Mouse (Mus musculus): ENCODE data around the gene Krt4.

The Krt4 gene

DNA sequence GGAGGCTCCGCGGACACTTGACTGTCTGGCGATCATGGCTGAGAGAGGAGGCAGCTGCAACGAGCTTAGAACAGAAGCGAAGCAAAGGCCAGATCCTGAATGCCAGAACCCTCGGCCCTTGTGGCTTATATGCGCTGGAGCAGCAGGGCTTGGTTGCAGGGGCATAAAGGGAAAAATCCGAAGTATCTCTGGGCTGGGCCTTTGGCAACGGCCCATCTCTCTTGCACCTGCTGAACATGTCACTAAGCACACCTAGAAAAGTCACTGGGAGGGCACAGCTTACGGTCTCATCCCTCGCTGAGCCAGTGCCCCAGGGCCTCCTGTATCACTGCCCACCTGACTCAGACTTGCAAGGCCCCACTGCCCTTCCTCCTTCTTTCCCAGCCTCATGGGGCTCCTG lies at the start of gene Krt4:
Gene Krt4, minus strand, starts transcription at position 101 of the 400 bp plus-strand sequence.
- no peak for DNase-seq (ENCODE audit: low spot score in 2 of 2)

DNA sequence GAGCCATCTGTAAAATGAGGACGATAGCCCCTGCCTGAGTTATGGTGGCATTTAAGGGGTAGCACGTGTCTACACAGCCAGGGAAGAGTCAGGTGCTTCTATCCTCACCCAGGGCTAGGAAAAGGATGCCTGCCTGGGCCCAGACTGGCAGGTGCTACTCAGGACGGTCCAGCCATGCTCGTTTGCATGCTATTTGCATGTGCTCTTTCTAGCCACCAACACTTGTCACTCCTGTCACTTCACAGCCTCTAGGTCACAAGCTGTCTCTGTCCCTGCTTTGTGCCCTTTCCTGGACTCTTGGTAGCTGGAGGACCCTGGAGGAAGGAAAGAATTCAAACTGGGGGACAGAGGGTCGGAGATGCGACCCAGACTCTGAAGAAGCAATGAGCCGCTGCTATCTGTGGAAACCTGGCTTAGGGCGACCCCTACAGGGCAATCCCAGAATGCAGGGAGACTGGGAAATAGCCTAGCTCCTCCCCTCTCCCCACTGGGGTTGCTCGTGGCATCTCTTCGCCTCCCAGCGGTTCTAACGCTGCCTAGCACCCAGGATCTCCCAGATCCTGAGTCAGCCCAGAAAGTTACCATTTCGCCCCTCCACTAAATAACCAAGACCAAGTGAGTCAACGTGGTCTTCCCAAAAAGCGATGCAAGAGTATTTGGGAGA lies 49.0 kb upstream of the Krt4 start:
- peak; percentile 99 for DNase-seq (ENCODE audit: low spot score in 2 of 2)

- no peak for DNase-seq (ENCODE audit: low spot score in 2 of 2)
Observed at GRCm38 (mm10) chr15:101970536-101970935, 46.0 kb upstream of the Krt4 start.

DNA sequence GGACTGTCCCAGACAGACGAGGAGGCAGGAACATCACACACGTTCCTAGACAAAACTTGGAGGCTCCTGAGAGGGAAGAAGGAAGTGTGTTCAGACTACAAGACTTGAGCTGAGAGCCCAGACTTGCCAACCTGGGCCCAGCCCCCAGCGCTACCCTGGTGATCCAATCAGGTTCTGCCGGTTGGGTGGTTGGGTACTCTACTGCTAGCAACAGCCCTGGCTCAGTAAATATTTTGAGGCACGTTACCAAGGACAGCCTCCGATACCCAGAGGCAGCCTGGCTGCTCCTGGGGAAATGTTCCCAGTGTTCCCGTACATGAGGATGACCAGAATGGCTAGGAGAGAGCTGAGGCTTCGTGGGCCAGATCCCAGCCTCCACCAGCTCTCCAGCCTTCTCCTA lies 42.3 kb upstream of the Krt4 start:
- DNase-seq (ENCODE audit: low spot score in 2 of 2) = no peak

GRCm38 (mm10) chr15:101958891-101959290 lies 34.4 kb upstream of the Krt4 start:
- no peak for DNase-seq (ENCODE audit: low spot score in 2 of 2)

GRCm38 (mm10) chr15:101954187-101954586 lies 29.7 kb upstream of the Krt4 start, which contains the start of gene Krt78:
Krt78 (minus strand) TSS chr15:101954287.
- DNase-seq (ENCODE audit: low spot score in 2 of 2) = no peak

- no peak for DNase-seq (ENCODE audit: low spot score in 2 of 2)
Observed at GRCm38 (mm10) chr15:101952733-101953474, 28.4 kb upstream of the Krt4 start.

DNA sequence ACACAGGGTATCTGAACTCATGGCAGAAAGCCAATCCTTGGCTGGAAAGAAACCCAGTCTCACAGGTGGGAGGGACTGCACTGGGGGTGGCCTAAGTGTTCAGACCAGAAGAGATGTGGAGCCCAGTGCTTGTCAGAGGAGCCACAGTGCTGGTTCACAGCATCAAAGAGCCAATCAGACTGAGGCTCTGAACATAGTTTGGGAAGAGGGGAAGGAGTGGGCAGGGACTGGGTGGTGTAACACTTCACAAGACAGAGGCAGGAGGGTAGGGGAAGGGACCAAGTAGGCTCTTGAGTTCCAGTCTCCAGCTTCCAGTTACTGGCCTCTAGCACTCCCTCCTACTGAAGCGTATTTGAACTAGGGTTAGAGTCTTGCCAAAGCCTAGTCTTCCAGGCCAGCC lies 20.9 kb upstream of the Krt4 start:
- no peak for DNase-seq (ENCODE audit: low spot score in 2 of 2)

DNA sequence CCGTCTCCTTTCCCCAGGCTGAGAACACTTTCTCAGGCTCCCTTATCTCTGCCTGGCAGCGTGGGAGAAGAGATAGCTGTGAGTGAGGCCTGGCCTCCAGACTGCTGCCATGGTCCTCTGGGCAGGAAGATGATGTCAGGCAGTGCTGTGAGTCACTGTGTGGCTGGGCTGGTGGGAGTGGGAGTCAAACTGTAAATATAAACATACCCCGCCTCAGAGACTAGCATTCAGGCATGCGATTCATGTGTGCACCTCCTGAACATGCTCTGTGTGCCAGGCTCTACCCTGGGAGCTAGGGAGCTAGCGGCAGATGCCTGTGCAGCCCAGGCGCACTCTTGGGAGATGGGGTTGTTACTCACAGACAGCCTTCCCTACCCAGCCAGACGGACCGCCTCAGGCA lies 17.4 kb upstream of the Krt4 start:
- DNase-seq (ENCODE audit: low spot score in 2 of 2) = no peak

- DNase-seq (ENCODE audit: low spot score in 2 of 2) = no peak
Observed at GRCm38 (mm10) chr15:101940274-101940829, 15.8 kb upstream of the Krt4 start, which contains the start of gene Krt79. Krt79 (minus strand) TSS chr15:101940324.

- no peak for DNase-seq (ENCODE audit: low spot score in 2 of 2)
Observed at GRCm38 (mm10) chr15:101938600-101939308, 14.2 kb upstream of the Krt4 start.

DNA sequence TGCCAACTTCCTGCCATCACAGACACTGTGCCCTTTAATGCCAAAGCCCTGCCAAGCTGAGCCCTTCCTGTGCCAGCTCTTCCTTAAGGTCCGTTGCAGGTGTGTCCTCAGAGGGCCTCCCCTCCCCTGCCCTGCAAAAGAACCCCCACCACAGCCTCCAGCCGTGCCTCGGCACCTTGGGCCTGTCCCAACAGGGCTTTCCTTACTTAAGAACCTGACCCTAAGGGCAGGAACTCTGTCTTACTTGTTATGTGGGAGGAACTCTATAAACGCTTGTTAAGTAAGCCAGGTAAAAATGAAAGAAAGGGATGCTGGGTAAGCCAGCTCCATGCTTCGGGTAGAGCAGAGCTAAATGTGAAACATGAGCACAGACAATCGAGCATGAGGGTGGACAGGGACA lies 8.5 kb upstream of the Krt4 start:
- DNase-seq (ENCODE audit: low spot score in 2 of 2) = no peak

- DNase-seq (ENCODE audit: low spot score in 2 of 2) = no peak
Observed at GRCm38 (mm10) chr15:101929666-101930065, 5.1 kb upstream of the Krt4 start.

DNA sequence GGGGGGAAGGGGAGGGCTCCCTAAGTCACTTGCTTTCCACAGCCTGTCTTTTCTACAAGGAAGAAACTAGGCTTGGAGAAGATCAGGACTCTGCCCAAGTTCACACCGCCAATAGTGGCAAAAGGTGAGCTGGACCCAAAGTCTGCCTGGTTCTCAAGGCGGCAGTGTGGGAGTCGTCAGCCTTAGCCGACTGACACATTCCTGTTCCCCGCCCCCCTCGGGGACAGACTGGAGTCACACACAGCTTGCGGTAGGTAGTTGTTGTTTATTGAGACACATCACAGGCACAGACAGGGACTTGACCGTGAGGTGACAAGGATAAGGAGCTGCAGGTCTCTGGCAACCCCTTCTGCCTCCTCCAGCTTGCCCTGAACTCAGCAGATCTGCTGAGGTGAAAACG lies 4.6 kb upstream of the Krt4 start:
- DNase-seq (ENCODE audit: low spot score in 2 of 2) = no peak

DNA sequence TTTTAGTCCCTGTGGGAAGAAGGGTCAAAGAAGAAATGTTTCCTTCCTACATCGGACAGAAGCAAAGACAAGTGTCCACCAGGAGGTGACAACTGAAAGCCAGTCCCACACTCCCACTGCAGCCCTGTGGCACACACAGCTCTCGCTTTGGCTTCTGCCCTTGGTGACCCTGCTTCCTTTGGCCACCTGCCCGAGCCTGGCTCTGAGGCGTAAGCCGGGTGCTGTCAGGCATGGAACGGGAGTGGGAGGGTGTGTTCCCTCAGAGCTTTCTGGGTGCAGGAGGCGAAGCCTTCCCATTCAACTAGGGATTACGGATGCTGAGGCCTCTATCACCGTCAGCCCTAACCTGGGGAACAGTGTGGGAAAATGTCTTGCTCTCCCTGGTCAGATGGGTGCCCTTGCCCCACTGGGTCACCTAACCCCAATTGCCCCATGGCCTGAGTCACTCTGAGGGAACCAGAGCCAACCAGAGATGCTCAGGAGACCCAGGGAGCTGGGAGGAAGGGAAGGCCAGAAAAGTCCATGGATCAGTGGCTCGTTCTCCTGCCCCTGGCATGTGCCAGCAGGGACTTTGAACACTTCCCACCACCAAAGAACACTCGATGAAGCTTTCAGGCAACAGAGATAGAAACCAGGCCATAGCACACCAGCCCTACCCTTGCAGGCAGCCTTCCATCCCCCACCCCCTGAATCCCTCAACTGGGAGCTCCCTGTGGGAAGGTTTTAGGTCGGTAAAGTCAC lies 3.0 kb upstream of the Krt4 start:
- DNase-seq (ENCODE audit: low spot score in 2 of 2) = no peak

- DNase-seq (ENCODE audit: low spot score in 2 of 2) = no peak
Observed at GRCm38 (mm10) chr15:101925041-101925440, 506 bp upstream of the Krt4 start.

DNA sequence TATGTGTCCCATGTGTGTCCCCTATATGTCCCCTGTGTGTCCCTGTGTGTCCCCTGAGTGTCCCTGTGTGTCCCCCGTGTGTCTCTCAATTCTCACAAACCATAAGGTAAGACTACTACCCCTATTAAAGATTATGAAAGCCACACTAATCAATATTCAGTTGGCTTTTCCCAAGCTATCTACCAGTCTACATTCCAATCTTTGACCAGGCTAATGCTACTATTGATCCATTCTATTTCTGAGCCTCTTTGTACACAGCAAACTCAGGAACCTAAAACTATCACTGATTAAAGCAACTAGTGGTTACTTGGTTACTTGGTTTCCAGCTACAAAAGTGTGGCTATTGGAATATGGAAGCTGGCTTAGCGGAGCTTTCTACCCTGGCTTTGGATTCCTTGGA lies 2.2 kb downstream of the Krt4 start:
- DNase-seq (ENCODE audit: low spot score in 2 of 2) = no peak

DNA sequence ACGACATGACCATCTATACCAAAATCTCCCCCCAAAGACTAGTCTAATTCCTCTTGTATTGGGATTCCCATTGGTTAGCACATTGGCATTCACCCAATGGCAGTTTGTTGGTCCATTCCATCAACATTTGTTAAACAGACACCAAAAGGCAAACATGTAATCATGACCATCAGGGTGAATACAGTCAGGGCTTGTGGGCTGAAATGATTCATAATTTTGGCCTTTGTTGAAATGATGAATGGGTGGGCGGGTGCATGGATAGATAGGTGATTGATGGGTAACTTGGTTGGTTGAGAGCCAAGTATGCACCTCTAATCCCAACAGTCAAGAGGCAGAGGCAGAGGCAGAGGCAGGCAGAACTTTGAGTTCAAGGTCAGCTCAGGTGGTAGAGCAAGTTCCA lies 8.5 kb downstream of the Krt4 start:
- DNase-seq (ENCODE audit: low spot score in 2 of 2) = no peak

DNA sequence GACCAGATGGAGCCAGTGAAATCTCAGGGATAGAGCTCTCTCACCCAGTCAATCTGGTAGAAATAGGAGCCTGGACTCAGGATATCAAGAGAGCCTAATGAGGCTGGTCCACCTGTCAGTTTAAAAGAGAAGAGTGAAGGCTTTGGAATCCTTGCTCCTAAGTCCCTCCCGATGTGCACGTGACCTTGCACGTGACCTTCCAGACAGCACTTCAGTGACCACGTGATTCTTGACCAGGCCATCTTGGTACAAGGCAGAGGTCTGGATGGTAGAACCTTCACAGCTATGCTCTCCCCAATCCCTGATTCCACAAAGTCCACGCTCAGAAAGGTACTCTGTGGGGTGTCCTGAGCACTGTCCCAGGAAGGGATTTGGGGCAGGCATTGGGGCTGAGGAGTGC lies 19.7 kb downstream of the Krt4 start:
- DNase-seq (ENCODE audit: low spot score in 2 of 2) = no peak

DNA sequence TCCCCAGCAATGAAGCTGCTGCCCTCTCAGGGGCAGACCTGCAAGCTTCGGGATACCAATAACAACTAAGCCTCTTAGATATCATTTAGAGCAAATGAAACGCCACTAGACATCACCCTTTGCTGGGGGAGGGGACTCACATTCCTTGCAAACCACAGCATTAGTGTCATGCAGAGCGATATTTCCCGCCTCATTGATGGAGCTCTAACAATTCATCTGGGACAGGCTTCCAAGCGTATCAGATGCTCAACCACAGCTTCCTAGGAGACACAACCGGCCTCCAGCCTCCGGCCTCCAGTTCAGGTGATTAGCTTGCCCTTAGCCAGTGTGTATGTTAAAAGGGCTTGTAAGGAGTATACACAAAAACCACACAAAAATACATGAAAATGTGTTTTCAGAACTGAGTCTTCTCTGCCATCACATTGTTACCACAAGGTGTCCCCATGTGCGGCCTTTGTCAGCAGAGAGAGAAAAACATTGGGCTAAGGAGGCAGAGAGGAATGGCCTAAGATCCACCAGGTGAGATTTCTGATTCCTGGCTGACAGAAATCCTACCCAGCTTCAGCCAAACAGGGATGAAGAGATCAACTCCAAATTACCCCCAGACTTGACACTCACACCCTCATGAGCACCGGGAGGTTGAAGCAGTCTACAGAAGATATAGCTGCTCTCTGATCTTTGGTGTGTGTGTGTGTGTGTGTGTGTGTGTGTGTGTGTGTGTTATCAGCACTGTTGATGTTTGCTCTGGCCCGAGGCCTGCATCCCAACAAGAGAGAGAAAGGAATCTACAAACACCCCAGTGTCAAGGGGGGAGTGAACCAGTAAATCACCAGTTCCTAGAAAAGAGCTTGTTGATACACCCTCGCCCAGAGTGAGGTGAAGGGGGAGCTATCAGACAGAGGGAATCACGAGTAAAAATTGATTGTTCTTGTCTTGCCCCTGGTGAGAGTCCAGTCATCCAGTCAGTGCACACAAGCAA lies 22.1 kb downstream of the Krt4 start:
- no peak for DNase-seq (ENCODE audit: low spot score in 2 of 2)

DNA sequence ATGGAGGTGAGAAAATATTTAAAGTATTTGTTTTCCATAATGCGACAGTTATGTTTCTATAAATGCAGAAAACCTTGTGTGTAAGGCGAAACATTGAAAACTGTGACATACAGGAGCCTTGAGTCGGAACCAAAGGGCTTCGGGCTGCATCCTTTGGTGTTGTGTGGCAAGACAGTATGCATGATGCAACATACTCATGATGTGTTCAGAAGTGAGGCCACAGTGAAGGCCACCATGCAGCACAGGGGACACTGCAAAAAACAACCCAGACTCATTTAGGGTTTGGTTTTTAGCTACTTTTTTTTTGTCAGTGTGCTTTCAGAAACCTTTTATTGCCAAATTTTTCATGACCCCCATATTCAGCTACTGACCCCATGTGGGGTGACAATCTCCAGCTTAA lies 29.3 kb downstream of the Krt4 start:
- no peak for DNase-seq (ENCODE audit: low spot score in 2 of 2)

All from frontal cortex, postnatal 36 days (tissue).